Mouse (Mus musculus) WW6 (cell line): ENCODE data around the gene Atp2b4.

Experiments
- DNase-seq: peaks from one replicate; pipeline ENCODE4 v3.0.0-alpha.2; 2013; ENCODE audit warnings: low read depth, low spot score

Gene Atp2b4

GRCm38 (mm10) chr1:133797979-133798820, 2.6 kb downstream of the Atp2b4 start:
- no peak for DNase-seq

GRCm38 (mm10) chr1:133797327-133797978, 3.4 kb downstream of the Atp2b4 start:
- DNase-seq: no peak

GRCm38 (mm10) chr1:133793646-133794045, 7.2 kb downstream of the Atp2b4 start:
- DNase-seq: no peak

- no peak for DNase-seq
Observed at GRCm38 (mm10) chr1:133790011-133790410, 10.8 kb downstream of the Atp2b4 start.

- no peak for DNase-seq
Observed at GRCm38 (mm10) chr1:133788864-133789263, 12.0 kb downstream of the Atp2b4 start.

GRCm38 (mm10) chr1:133787500-133788210, 13.2 kb downstream of the Atp2b4 start:
- no peak for DNase-seq

- no peak for DNase-seq
Observed at GRCm38 (mm10) chr1:133784621-133785020, 16.2 kb downstream of the Atp2b4 start.

GRCm38 (mm10) chr1:133781531-133781930, 19.3 kb downstream of the Atp2b4 start:
- DNase-seq: no peak

GRCm38 (mm10) chr1:133779043-133779442, 21.8 kb downstream of the Atp2b4 start:
- DNase-seq: no peak

GRCm38 (mm10) chr1:133777651-133778231, 23.1 kb downstream of the Atp2b4 start:
- no peak for DNase-seq

GRCm38 (mm10) chr1:133772553-133772952, 28.3 kb downstream of the Atp2b4 start:
- no peak for DNase-seq

- DNase-seq: no peak
Observed at GRCm38 (mm10) chr1:133771831-133772399, 28.9 kb downstream of the Atp2b4 start.

GRCm38 (mm10) chr1:133767994-133768393, 32.8 kb downstream of the Atp2b4 start:
- DNase-seq: no peak

GRCm38 (mm10) chr1:133766901-133767529, 33.8 kb downstream of the Atp2b4 start:
- no peak for DNase-seq

GRCm38 (mm10) chr1:133765376-133765775, 35.5 kb downstream of the Atp2b4 start:
- DNase-seq: no peak

- DNase-seq: no peak
Observed at GRCm38 (mm10) chr1:133762946-133763422, 37.9 kb downstream of the Atp2b4 start.

GRCm38 (mm10) chr1:133761278-133761677, 39.6 kb downstream of the Atp2b4 start:
- no peak for DNase-seq

GRCm38 (mm10) chr1:133754317-133754868, 46.4 kb downstream of the Atp2b4 start:
- DNase-seq: no peak

GRCm38 (mm10) chr1:133753325-133753724, 47.5 kb downstream of the Atp2b4 start:
- DNase-seq: no peak

- no peak for DNase-seq
Observed at GRCm38 (mm10) chr1:133751621-133752020, 49.2 kb downstream of the Atp2b4 start.

- DNase-seq: no peak
Observed at GRCm38 (mm10) chr1:133749954-133750353, 50.9 kb downstream of the Atp2b4 start.
